Mouse (Mus musculus) bone marrow, adult 2 months (tissue): ENCODE measurements around the gene Gdf7. TPM values are rescaled to one million over a fixed set of nuclear protein-coding genes. Genes with fewer than 3 reads are reported as not detected.

Experiments used
- H3K27ac ChIP-seq: fragments of 200-500 bp; 2 replicates; pipeline ENCODE4 v1.5.1; 2012; ENCODE audit warnings: low read depth, mild to moderate bottlenecking, control low read depth, inconsistent platforms, low read length; ENCODE audit not compliant: control insufficient read depth, poor library complexity, insufficient read depth
- H3K4me1 ChIP-seq: fragments of 200-500 bp; 2 replicates; pipeline ENCODE4 v1.6.1; 2011; ENCODE audit warnings: low read length; ENCODE audit not compliant: control insufficient read depth, insufficient read depth
- H3K4me3 ChIP-seq: fragments of 200-500 bp; replicated peaks from 2 replicates; pipeline ENCODE3; 2011; ENCODE audit warnings: mild to moderate bottlenecking, low read depth, low read length, control low read depth; ENCODE audit not compliant: control insufficient read depth
- CTCF ChIP-seq: fragments of 200-500 bp; IDR thresholded peaks from 2 replicates; pipeline ENCODE4 v1.5.1; 2011; ENCODE audit warnings: low read length, control low read depth; ENCODE audit not compliant: control insufficient read depth, insufficient read depth
- POLR2A ChIP-seq: fragments of 200-500 bp; IDR thresholded peaks from 2 replicates; pipeline ENCODE4 v1.6.1; 2011; ENCODE audit warnings: low read depth, mild to moderate bottlenecking, control low read depth, low read length, borderline replicate concordance; ENCODE audit not compliant: control insufficient read depth
- WGBS: fragments of 180-500 bp; shearing (Covaris S2); methylation state at CpG from one replicate; pipeline ENCODE4 v1.1.7; 2018; 5-methylcytosine and 5-hydroxymethylcytosine counted together
- polyA plus RNA-seq: library from polyadenylated mRNA; stranded (reverse); fragments of >200 nt; gene quantifications from 2 replicates; pipeline ENCODE4 v1.2.4, GENCODE M21; 2011; ENCODE audit warnings: low replicate concordance; ENCODE audit not compliant: missing spikeins, insufficient read depth, insufficient read length

Gdf7 gene
- polyA plus RNA-seq, 1 experiment = not detected

GRCm38 (mm10) chr12:8298361-8299142 lies 3.2 kb downstream of the Gdf7 start:
- 6% methylated on average over 85 of the region's 85 CpGs for WGBS
- H3K4me3 ChIP-seq = no peak overlapping the region
- H3K27ac ChIP-seq = no peak overlapping the region
- TF ChIP-seq CTCF (no peak), POLR2A (no peak)
- no peaks in the 10 kb centered on the region; the same call in 1 of the 2 replicates for H3K4me1 ChIP-seq

GRCm38 (mm10) chr12:8297586-8298214 lies 4.1 kb downstream of the Gdf7 start:
- 14% methylated on average over 34 of the region's 34 CpGs for WGBS
- Histone ChIP-seq H3K4me1 (no peaks in the 10 kb centered on the region; the same call in 1 of the 2 replicates), H3K4me3 (no peak overlapping the region), H3K27ac (no peak overlapping the region)
- no peak for TF ChIP-seq POLR2A
- no peak for TF ChIP-seq CTCF

- TF ChIP-seq CTCF (no peak), POLR2A (no peak)
- Histone ChIP-seq H3K4me3 (no peak overlapping the region), H3K4me1 (no peaks in the 10 kb centered on the region; the same call in 1 of the 2 replicates), H3K27ac (no peak overlapping the region)
- WGBS = 37% methylated on average over 2 of the region's 2 CpGs
Measured at GRCm38 (mm10) chr12:8296154-8296553, 5.6 kb downstream of the Gdf7 start.

GRCm38 (mm10) chr12:8295307-8295913 lies 6.3 kb downstream of the Gdf7 start:
- Histone ChIP-seq H3K4me3 (no peak overlapping the region), H3K27ac (no peak overlapping the region), H3K4me1 (no peaks in the 10 kb centered on the region; the same call in 1 of the 2 replicates)
- WGBS = under 1% methylated on average over 6 of the region's 6 CpGs
- TF ChIP-seq POLR2A (no peak), CTCF (no peak)

- TF ChIP-seq CTCF (no peak), POLR2A (no peak)
- 75% methylated on average over 15 of the region's 15 CpGs for WGBS
- H3K4me3 ChIP-seq = no peak overlapping the region
- H3K27ac ChIP-seq = no peak overlapping the region
- no peaks in the 10 kb centered on the region; the same call in 1 of the 2 replicates for H3K4me1 ChIP-seq
Measured at GRCm38 (mm10) chr12:8291157-8291853, 10.4 kb downstream of the Gdf7 start.

GRCm38 (mm10) chr12:8289499-8289898 lies 12.3 kb downstream of the Gdf7 start:
- TF ChIP-seq POLR2A (no peak), CTCF (no peak)
- 85% methylated on average over 8 of the region's 8 CpGs for WGBS
- H3K27ac ChIP-seq = no peak overlapping the region

GRCm38 (mm10) chr12:8289099-8289498 lies 12.7 kb downstream of the Gdf7 start:
- no peak for TF ChIP-seq POLR2A
- 87% methylated on average over 6 of the region's 6 CpGs for WGBS
- Histone ChIP-seq H3K4me1 (no peaks in the 10 kb centered on the region), H3K27ac (no peak overlapping the region), H3K4me3 (no peak overlapping the region)

More at GRCm38 (mm10) chr12:8289499-8289898, 12.3 kb downstream of the Gdf7 start:
- Histone ChIP-seq H3K4me3 (no peak overlapping the region), H3K4me1 (no peaks in the 10 kb centered on the region)

- Histone ChIP-seq H3K27ac (no peak overlapping the region), H3K4me1 (no peaks in the 10 kb centered on the region), H3K4me3 (no peak overlapping the region)
- TF ChIP-seq POLR2A (no peak), CTCF (no peak)
- WGBS = 59% methylated on average over 3 of the region's 3 CpGs
Measured at GRCm38 (mm10) chr12:8287970-8288369, 13.8 kb downstream of the Gdf7 start.
